Mouse (Mus musculus) forebrain, embryonic 14.5 days (tissue): ENCODE data around the gene Dupd1. TPM values are rescaled to one million over a fixed set of nuclear protein-coding genes. Genes with fewer than 3 reads are reported as not detected.

Source experiments
- ATAC-seq: fragments of 200-750 bp; cut with Nextera tagmentation; 2 replicates; pipeline ENCODE4 v1.8.0; 2017; ENCODE audit warnings: mild to moderate bottlenecking, moderate library complexity
- DNase-seq: peaks from one replicate; pipeline ENCODE4 v3.0.0-alpha.2; 2015; ENCODE audit warnings: low spot score
- H3K27ac ChIP-seq: fragments of 300-500 bp; sonication (generic); 2 replicates; pipeline ENCODE4 v1.5.1; 2014; ENCODE audit warnings: low read depth, mild to moderate bottlenecking, control low read depth, low read length, moderate library complexity
- H3K27me3 ChIP-seq: fragments of 300-500 bp; sonication (generic); replicated peaks from 2 replicates; pipeline ENCODE4 v1.6.1; 2014; ENCODE audit warnings: low read length, control low read depth, mixed read lengths; ENCODE audit not compliant: control insufficient read depth, insufficient read depth
- H3K36me3 ChIP-seq: fragments of 300-500 bp; sonication (generic); 2 replicates; pipeline ENCODE4 v1.6.1; 2014; ENCODE audit warnings: low read length, control low read depth; ENCODE audit not compliant: control insufficient read depth, insufficient read depth
- H3K4me1 ChIP-seq: fragments of 300-500 bp; sonication (generic); 2 replicates; pipeline ENCODE4 v1.6.1; 2014; ENCODE audit warnings: antibody characterized with exemption, low read length, control low read depth; ENCODE audit not compliant: control insufficient read depth, insufficient read depth
- H3K4me2 ChIP-seq: fragments of 300-500 bp; sonication (generic); 2 replicates; pipeline ENCODE4 v1.6.1; 2014; ENCODE audit warnings: mild to moderate bottlenecking, control low read depth, low read length
- H3K4me3 ChIP-seq: fragments of 300-500 bp; sonication (generic); 2 replicates; pipeline ENCODE4 v1.5.1; 2014; ENCODE audit warnings: low read depth, low read length, control low read depth
- H3K9ac ChIP-seq: fragments of 300-500 bp; sonication (generic); 2 replicates; pipeline ENCODE4 v1.6.1; 2014; ENCODE audit warnings: mild to moderate bottlenecking, low read length, control low read depth, moderate library complexity
- H3K9me3 ChIP-seq: fragments of 300-500 bp; sonication (generic); replicated peaks from 2 replicates; pipeline ENCODE4 v1.6.1; 2016; ENCODE audit warnings: low read length, control low read depth, mixed read lengths; ENCODE audit not compliant: control insufficient read depth
- WGBS: fragments of 180-500 bp; shearing (Covaris S2); extraction: QIAGEN DNeasy Blood & Tissue Kit; methylation state at CpG from one replicate; pipeline ENCODE4 v1.1.7; 2014; 5-methylcytosine and 5-hydroxymethylcytosine counted together
- polyA plus RNA-seq: library from polyadenylated mRNA; unstranded; fragments of >200 nt; fragmentation: Nextera tagmentation; extraction: Ambion mirVana; gene quantifications from 2 replicates; pipeline ENCODE4 v1.2.1, GENCODE M21; 2014

The Dupd1 gene
- polyA plus RNA-seq, 1 experiment from 2014 or later = not detected

- Histone ChIP-seq H3K27ac (no peak overlapping the region), H3K4me2 (no peak overlapping the region), H3K4me3 (no peak overlapping the region), H3K27me3 (peaks cover 4% of the 10 kb centered on the region; the same call in 1 of the 2 replicates), H3K36me3 (no peaks in the 10 kb centered on the region), H3K9ac (no peak overlapping the region), H3K4me1 (peaks cover 4% of the 10 kb centered on the region), H3K9me3 (no peaks in the 10 kb centered on the region)
- no peak for ATAC-seq
- WGBS = 87% methylated on average over 10 of the region's 10 CpGs
- no peak for DNase-seq
Measured at GRCm38 (mm10) chr14:21685411-21686146, 28.8 kb downstream of the Dupd1 start.

GRCm38 (mm10) chr14:21683834-21684233 lies 30.5 kb downstream of the Dupd1 start:
- ATAC-seq = no peak
- H3K27me3 ChIP-seq = peaks cover 4% of the 10 kb centered on the region; the same call in 1 of the 2 replicates
- no peak for DNase-seq

DNA sequence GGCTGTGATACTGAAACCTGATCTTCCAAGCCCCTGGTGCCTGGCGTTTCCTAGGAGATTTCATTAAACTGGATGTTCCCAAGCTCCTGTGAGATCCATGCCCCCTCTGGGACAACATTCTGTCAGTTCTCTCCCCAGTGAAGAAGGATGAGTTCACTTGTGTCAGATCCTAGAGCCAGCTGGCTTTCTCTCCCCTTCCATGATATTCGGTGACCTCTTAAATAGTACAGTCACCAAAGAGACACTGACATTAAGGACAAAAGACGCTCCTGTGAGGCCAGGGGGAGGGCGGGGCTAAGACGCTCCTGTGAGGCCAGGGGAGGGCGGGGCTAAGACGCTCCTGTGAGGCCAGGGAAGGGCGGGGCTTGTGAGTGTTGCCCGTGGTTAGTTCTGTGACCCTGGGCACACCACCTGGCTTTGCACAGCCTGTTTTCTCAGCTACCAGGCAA lies 31.7 kb downstream of the Dupd1 start:
- H3K4me3 ChIP-seq = peak overlapping the region; percentile 13; the same call in 1 of the 2 replicates
- H3K27me3 ChIP-seq = peaks cover 4% of the 10 kb centered on the region; the same call in 1 of the 2 replicates
- peak; percentile 54 for ATAC-seq
- no peaks in the 10 kb centered on the region for H3K9me3 ChIP-seq
- peak overlapping the region; percentile 33; the same call in 1 of the 2 replicates for H3K27ac ChIP-seq
- H3K4me1 ChIP-seq = peaks cover 9% of the 10 kb centered on the region
- H3K9ac ChIP-seq = peak overlapping the region; percentile 10; the same call in 1 of the 2 replicates
- H3K4me2 ChIP-seq = peak overlapping the region; percentile 45
- WGBS = 1% methylated on average over 9 of the region's 9 CpGs
- DNase-seq = peak; percentile 76
- no peaks in the 10 kb centered on the region for H3K36me3 ChIP-seq

More at GRCm38 (mm10) chr14:21683834-21684233, 30.5 kb downstream of the Dupd1 start:
- 87% methylated on average over 4 of the region's 4 CpGs for WGBS
- Histone ChIP-seq H3K9ac (no peak overlapping the region), H3K27ac (no peak overlapping the region), H3K36me3 (no peaks in the 10 kb centered on the region), H3K4me2 (no peak overlapping the region), H3K4me1 (peaks cover 9% of the 10 kb centered on the region), H3K4me3 (no peak overlapping the region), H3K9me3 (no peaks in the 10 kb centered on the region)

DNA sequence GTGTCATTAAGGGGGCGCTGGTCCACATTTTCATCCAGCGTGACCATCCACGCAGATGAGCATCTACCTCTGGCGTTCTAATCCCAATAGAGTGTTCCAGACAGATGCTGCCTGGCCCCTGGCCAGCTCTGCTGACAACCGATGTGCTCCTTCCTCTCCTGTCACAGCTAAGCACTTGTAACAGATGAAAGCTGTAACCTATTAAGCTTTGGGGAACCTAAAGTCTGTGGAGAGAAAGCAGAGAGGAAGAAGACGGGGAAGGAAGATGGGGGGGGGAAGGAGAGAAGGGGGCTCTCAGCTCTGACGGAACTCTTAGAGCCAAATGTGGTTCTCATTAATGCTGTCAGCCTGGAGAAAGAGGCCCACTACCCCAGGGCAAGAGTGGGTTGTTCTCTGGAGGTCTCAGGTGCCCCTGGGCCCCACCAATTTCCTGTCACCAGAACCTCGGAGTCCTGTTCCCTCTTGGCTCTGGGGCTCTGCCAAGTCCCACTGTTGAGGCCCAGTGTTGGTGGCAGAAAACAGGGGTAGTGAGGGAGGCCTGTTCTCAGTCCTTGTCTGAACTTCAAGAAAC lies 34.7 kb downstream of the Dupd1 start:
- no peak overlapping the region for H3K9ac ChIP-seq
- H3K4me3 ChIP-seq = no peak overlapping the region
- peaks cover 9% of the 10 kb centered on the region for H3K4me1 ChIP-seq
- DNase-seq = peak; percentile 50
- H3K36me3 ChIP-seq = no peaks in the 10 kb centered on the region
- WGBS = 31% methylated on average over 8 of the region's 8 CpGs
- no peaks in the 10 kb centered on the region for H3K9me3 ChIP-seq
- H3K27me3 ChIP-seq = no peaks in the 10 kb centered on the region
- H3K27ac ChIP-seq = 0 out of 2 replicates have a peak overlapping the region, but pooled peaks have one; percentile 9
- ATAC-seq = no peak; the same call in 1 of the 2 replicates
- H3K4me2 ChIP-seq = no peak overlapping the region

DNA sequence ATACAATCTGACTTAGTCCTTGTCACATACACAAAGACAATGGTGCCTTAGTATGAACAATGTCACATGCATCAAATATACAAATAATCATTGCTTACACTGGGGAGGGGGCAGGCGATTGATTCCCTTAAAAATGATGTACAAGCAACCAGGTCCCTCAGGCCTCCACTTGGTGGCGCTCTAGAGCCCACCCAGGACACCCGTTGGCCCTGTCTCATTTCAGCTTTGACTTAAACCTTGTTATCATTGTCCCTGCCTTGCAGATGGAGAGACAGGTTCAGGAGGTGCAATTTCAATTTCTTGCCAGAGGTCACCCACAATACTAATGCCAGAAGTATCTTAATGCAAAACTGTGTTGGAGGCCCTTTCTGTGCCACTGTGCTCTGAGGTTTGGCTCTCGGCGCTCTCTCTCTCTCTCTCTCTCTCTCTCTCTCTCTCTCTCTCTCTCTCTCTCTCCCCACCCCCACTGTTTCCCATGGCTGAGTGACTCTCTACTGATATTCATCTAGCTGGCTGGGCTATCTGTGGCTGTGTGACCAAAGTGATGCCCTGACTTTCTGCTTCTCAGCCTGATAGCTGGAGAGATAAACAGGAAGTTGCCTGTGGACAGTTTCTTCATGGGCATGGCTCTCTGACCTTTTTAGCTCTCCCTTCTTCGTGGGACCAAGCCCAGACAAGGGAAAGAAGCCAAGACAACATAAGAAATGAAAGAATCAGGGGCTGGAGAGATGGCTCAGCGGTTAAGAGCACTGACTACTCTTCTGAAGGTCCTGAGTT lies 35.7 kb downstream of the Dupd1 start:
- DNase-seq (no peak), ATAC-seq (no peak)
- H3K27me3 ChIP-seq = no peaks in the 10 kb centered on the region
- no peak overlapping the region for H3K4me3 ChIP-seq
- WGBS = 46% methylated on average over 7 of the region's 7 CpGs
- peaks cover 9% of the 10 kb centered on the region for H3K4me1 ChIP-seq
- H3K36me3 ChIP-seq = no peaks in the 10 kb centered on the region
- H3K27ac ChIP-seq = no peak overlapping the region
- no peak overlapping the region for H3K9ac ChIP-seq
- no peaks in the 10 kb centered on the region for H3K9me3 ChIP-seq
- no peak overlapping the region for H3K4me2 ChIP-seq

DNA sequence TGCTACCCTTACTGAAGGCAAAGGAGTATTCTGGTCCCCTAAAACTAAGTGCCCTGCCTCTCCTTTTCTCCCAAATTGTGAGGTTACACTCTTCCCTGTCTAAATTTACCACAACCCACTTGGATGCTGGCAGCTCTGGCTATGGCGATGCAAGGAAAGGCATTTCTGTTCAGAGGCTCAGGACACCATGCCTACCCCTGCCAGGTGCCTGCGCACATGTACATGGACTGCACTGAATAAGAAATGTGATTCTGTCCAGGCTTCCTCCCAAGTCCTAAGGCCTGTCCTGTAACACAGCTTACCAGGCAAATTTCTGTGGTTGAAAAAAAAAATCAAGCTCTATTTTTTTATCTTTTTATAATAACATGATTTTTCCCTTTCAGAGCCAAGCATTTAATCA lies 38.2 kb downstream of the Dupd1 start:
- Histone ChIP-seq H3K9me3 (no peaks in the 10 kb centered on the region), H3K4me2 (no peak overlapping the region), H3K36me3 (peaks cover 3% of the 10 kb centered on the region; the same call in 1 of the 2 replicates), H3K9ac (no peak overlapping the region), H3K4me1 (peaks cover 5% of the 10 kb centered on the region; the same call in 1 of the 2 replicates), H3K27ac (no peak overlapping the region), H3K27me3 (no peaks in the 10 kb centered on the region), H3K4me3 (no peak overlapping the region)
- ATAC-seq = no peak
- 93% methylated on average over 2 of the region's 2 CpGs for WGBS
- no peak for DNase-seq

GRCm38 (mm10) chr14:21674471-21674870 lies 39.9 kb downstream of the Dupd1 start:
- WGBS = 59% methylated on average over 5 of the region's 5 CpGs
- Histone ChIP-seq H3K9me3 (no peaks in the 10 kb centered on the region), H3K27me3 (no peaks in the 10 kb centered on the region), H3K4me2 (no peak overlapping the region), H3K27ac (no peak overlapping the region), H3K36me3 (peaks cover 16% of the 10 kb centered on the region), H3K4me3 (no peak overlapping the region), H3K4me1 (no peaks in the 10 kb centered on the region), H3K9ac (no peak overlapping the region)
- ATAC-seq (no peak), DNase-seq (peak; percentile 69)

DNA sequence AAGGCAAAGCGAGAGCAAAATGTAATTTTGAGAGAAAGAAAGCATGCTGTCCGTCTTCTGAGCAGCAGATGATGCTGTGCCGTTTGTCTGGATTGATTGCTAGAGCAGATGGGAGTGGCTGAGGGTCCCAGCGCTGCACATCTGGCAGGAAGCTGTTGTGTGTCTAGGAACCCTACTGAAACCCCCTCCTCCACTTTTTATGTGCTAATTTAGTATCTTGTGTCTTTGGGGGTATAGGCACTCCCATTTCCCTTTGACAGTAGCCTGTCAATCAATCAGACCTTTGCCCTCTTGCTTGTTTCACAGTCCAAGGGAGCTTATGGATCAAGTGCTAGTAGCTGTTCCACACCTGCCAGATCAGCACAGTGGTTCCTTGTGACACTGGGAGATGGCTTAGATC lies 41.3 kb downstream of the Dupd1 start:
- Histone ChIP-seq H3K4me1 (no peaks in the 10 kb centered on the region), H3K9me3 (no peaks in the 10 kb centered on the region), H3K4me3 (no peak overlapping the region), H3K4me2 (no peak overlapping the region), H3K9ac (no peak overlapping the region), H3K27ac (no peak overlapping the region), H3K36me3 (peaks cover 30% of the 10 kb centered on the region), H3K27me3 (no peaks in the 10 kb centered on the region)
- 80% methylated on average over 4 of the region's 4 CpGs for WGBS
- no peak for DNase-seq
- ATAC-seq = no peak
